Mouse (Mus musculus) kidney, embryonic 14.5 days (tissue): ENCODE data around the gene Hist1h2ap. TPM values are rescaled to one million over a fixed set of nuclear protein-coding genes. Genes with fewer than 3 reads are reported as not detected.

Source experiments
- microRNA-seq: library from miRNA; unstranded; fragments of <30 nt; microRNA quantifications from one replicate; pipeline ENCODE4, GENCODE M21; 2016
- polyA plus RNA-seq: library from polyadenylated mRNA; unstranded; fragments of >200 nt; fragmentation: Nextera tagmentation; extraction: Ambion mirVana; gene quantifications from 2 replicates; pipeline ENCODE4 v1.2.1, GENCODE M21; 2014

Hist1h2ap gene
- polyA plus RNA-seq, 1 experiment from 2014 or later = 4,540 TPM

Small RNAs within 50 kb of the gene (microRNA-seq; reads per million reads assigned to microRNA genes)
- not detected for gene Gm19658
- not detected for gene Gm44346
- gene Gm44466 = not detected

Other genes with a start within 250 kb of the Hist1h2ap start
- not detected in 2 replicates for gene Olfr1362, start 219.5 kb downstream of the Hist1h2ap start, polyA plus RNA-seq
- 0.07 TPM in 1 of 2 replicates, not detected in the other for gene Olfr11, start 191.0 kb downstream of the Hist1h2ap start, polyA plus RNA-seq
- not detected in 2 replicates for gene Olfr1361, start 170.1 kb downstream of the Hist1h2ap start, polyA plus RNA-seq
- gene Olfr1360, start 156.1 kb downstream of the Hist1h2ap start, polyA plus RNA-seq = not detected in 2 replicates
- not detected in 2 replicates for gene Olfr1359, start 135.4 kb downstream of the Hist1h2ap start, polyA plus RNA-seq
- gene Hist1h2bl, start 117.4 kb downstream of the Hist1h2ap start, polyA plus RNA-seq = 3.3 and 5.5 TPM in 2 replicates
- 28.1 and 88.2 TPM in 2 replicates for gene Hist1h2ai, start 117.1 kb downstream of the Hist1h2ap start, polyA plus RNA-seq
- 11.7 and 35.9 TPM in 2 replicates for gene Hist1h3h, start 115.8 kb downstream of the Hist1h2ap start, polyA plus RNA-seq
- 6.8 and 12.6 TPM in 2 replicates for gene Hist1h2bm, start 111.5 kb downstream of the Hist1h2ap start, polyA plus RNA-seq
- 2.4 and 2.6 TPM in 2 replicates for gene Hist1h4j, start 98.4 kb downstream of the Hist1h2ap start, polyA plus RNA-seq
- gene Hist1h4k, start 83.0 kb downstream of the Hist1h2ap start, polyA plus RNA-seq = 2.9 and 7.8 TPM in 2 replicates
- gene Hist1h2ak, start 79.7 kb downstream of the Hist1h2ap start, polyA plus RNA-seq = 18.5 and 21.7 TPM in 2 replicates
- gene Hist1h2bn, start 79.4 kb downstream of the Hist1h2ap start, polyA plus RNA-seq = 2.0 and 11.0 TPM in 2 replicates
- gene Hist1h1b, start 52.9 kb downstream of the Hist1h2ap start, polyA plus RNA-seq = 18.8 and 27.0 TPM in 2 replicates
- gene Hist1h3i, start 50.1 kb downstream of the Hist1h2ap start, polyA plus RNA-seq = 212 and 289 TPM in 2 replicates
- 11.0 and 12.2 TPM in 2 replicates for gene Hist1h2an, start 46.3 kb downstream of the Hist1h2ap start, polyA plus RNA-seq
- 1.9 and 4.3 TPM in 2 replicates for gene Hist1h2bp, start 46.0 kb downstream of the Hist1h2ap start, polyA plus RNA-seq
- 25.4 and 40.2 TPM in 2 replicates for gene Hist1h2bq, start 23.3 kb downstream of the Hist1h2ap start, polyA plus RNA-seq
- gene Hist1h2ao, start 23.0 kb downstream of the Hist1h2ap start, polyA plus RNA-seq = 2.5 TPM in 1 of 2 replicates, not detected in the other
- not detected in 2 replicates for gene Hist1h4m, start 21.8 kb downstream of the Hist1h2ap start, polyA plus RNA-seq
- 23.1 and 41.1 TPM in 2 replicates for gene Hist1h4n, start 1.3 kb downstream of the Hist1h2ap start, polyA plus RNA-seq
- 27.1 and 42.5 TPM in 2 replicates for gene Hist1h2br, start 236 bp upstream of the Hist1h2ap start, polyA plus RNA-seq
- gene Zfp184, start 111.6 kb upstream of the Hist1h2ap start, polyA plus RNA-seq = 15.5 and 17.9 TPM in 2 replicates
- 0.36 TPM in 1 of 2 replicates, not detected in the other for gene Pom121l2, start 147.7 kb upstream of the Hist1h2ap start, polyA plus RNA-seq
- not detected in 2 replicates for gene Prss16, start 176.2 kb upstream of the Hist1h2ap start, polyA plus RNA-seq
- gene Hist1h2ah, start 202.1 kb upstream of the Hist1h2ap start, polyA plus RNA-seq = 8.6 and 14.9 TPM in 2 replicates
- 14.1 and 26.0 TPM in 2 replicates for gene Hist1h2bk, start 202.4 kb upstream of the Hist1h2ap start, polyA plus RNA-seq
- gene Hist1h4i, start 207.9 kb upstream of the Hist1h2ap start, polyA plus RNA-seq = 33.2 and 38.0 TPM in 2 replicates
- 81.2 and 125 TPM in 2 replicates for gene Hist1h2ag, start 209.4 kb upstream of the Hist1h2ap start, polyA plus RNA-seq
- gene Hist1h2bj, start 209.7 kb upstream of the Hist1h2ap start, polyA plus RNA-seq = 18.7 and 33.9 TPM in 2 replicates